Mouse (Mus musculus) liver (tissue): ENCODE measurements around the gene Smarca2.
"Not testable (repeated sequence)": the region's sequence is repeated elsewhere in the genome, so short reads cannot be mapped to it uniquely, and the experiment has no call there.

Experiments
- DNase-seq: peaks from one replicate; pipeline ENCODE4 v3.0.0-alpha.2; 2020; ENCODE audit warnings: mixed read lengths

The Smarca2 gene

GRCm38 (mm10) chr19:26704545-26705209 is 99.8 kb downstream of the Smarca2 start:
- no peak for DNase-seq

DNA sequence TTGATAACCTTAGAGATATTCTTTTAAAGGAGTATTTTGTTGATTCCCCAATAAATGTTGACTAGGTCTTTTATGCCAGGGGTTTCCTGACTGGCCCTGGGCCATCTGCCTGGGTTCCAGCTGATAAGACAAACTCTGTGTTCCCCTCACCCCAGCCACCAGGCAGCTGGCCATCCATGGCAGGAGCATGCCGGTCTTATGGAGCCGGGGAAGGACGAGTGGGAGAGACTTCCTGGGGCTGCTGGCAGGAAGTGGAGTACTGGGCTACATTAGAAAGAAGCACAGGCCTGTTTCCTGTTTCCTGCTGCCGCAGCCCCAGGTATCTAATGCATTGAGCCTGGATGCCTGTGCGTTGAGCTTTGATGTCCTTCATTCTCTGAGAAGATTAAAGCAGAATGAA is 102.1 kb downstream of the Smarca2 start:
- DNase-seq: no peak

GRCm38 (mm10) chr19:26709095-26709494 is 104.2 kb downstream of the Smarca2 start:
- no peak for DNase-seq

- DNase-seq: no peak
Observed at GRCm38 (mm10) chr19:26711268-26711667, 106.4 kb downstream of the Smarca2 start.

GRCm38 (mm10) chr19:26716217-26716616 is 111.4 kb downstream of the Smarca2 start:
- DNase-seq: no peak

DNA sequence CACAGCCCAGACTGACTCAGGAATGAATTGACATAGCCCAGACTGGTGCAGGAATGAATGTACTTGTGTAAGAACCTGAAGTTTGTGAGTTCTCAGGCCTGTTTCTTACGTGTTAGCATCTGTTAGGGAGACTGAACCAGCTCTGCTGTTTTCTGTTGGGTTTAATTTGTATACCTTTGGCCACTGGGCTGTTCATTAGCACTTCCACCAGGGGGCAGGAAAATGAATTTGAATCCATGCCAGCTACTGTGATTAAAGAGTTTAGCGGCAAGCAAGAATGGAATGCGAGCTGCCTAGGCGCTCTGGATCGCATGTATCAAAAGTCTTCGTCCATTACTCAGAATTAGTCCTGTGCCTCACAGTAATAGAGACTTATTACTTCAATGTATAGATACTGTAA is 113.4 kb downstream of the Smarca2 start:
- no peak for DNase-seq

DNA sequence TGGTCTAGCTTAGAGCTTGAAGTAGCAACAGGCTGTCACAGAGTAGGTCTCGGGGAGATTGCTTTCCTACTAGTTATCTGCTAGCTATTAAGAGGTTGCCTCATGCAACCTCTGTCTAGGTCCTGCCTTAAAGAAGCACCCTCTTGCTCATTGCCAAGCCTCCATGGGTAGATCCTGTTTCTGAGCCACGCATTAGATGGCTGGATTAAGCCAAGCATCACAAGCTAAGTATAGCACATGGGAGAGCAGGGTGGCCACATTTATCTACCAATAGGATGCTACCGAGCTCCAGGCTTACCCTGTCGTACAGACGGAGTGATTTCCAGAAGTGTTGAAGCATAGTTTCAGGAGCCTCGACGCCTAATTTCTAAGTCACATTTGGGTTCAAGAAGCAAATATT is 114.3 kb downstream of the Smarca2 start:
- no peak for DNase-seq

DNA sequence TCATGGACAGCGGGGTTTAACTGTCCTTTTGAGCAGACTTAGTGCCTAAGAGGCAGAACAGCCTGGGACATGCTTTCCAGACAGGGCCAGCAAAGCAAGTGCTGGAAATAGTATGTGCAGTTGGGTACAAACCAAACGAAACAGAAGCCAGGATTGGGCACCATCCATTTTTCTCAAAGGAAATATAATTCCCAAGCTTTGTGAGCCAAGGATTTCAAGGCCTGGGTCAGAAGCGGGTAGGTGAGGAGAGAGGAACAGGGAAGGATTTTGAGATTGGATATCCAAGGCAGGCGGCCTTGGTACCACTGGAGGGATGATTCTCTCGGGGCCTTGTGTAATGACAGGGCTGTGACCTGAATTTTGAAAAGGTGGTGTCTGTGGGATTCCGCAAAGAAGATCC is 116.9 kb downstream of the Smarca2 start:
- DNase-seq: no peak

GRCm38 (mm10) chr19:26723899-26724298 is 119.0 kb downstream of the Smarca2 start:
- DNase-seq: no peak

DNA sequence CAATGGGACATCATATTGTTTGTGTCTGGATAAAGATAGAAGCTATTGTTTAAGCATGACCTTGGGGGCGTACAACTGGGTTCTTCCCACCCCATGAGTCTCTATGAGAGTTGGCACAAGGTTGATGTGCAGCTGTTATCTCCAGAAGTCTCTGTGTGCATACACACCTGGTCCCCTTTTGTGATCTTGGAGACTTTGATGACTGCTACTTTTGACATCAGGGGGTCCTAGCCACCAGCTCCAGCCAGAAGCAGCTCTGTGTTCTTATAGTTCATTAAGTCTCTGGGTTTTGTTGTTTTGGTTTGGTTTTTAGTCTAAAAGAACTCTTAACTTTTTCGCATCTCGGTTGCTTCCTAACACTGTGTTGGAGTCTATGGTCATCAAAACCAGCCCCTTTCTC is 119.8 kb downstream of the Smarca2 start:
- DNase-seq: no peak

DNA sequence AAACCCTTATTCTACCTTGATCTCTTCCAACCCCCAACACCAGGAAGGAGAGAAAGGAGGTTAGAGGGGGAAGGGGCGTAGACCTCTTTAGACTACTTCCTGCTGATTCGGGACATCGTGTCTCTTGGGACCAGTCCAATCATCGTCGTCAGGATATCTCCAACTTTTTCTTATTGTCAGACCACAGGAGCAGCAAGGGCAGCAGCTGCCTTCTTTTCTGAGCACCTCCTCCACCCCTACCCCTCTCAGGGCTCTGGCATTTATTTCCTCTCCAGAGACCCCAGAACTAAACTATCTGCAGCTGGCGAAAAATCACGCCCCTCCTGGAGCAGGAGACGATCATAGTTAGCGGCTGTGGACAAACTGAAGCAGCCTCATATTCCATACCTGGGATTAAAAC is 122.9 kb downstream of the Smarca2 start:
- no peak for DNase-seq

- no peak for DNase-seq
Observed at GRCm38 (mm10) chr19:26730486-26730885, 125.6 kb downstream of the Smarca2 start.

- DNase-seq: no peak
Observed at GRCm38 (mm10) chr19:26731121-26731520, 126.3 kb downstream of the Smarca2 start.

DNA sequence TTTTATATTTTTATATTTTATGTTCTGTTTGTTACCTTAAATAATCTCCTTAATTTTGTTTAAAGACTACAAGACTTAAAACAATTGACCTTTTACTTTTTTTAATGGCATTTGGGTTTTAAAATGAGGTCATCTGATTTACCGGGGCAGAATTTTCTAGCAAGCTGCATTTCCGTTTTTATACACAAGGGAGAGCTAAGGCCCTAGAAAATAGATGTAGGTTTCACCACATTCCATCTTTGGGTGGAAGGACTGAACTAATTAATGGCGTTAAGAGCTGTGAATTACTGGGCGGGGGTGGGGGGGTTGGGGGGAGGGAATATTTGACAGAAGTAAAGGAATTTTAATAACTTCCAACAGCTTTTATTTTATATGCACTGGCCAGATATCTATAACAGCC is 127.0 kb downstream of the Smarca2 start:
- no peak for DNase-seq

- no peak for DNase-seq
Observed at GRCm38 (mm10) chr19:26733055-26733454, 128.2 kb downstream of the Smarca2 start.

DNA sequence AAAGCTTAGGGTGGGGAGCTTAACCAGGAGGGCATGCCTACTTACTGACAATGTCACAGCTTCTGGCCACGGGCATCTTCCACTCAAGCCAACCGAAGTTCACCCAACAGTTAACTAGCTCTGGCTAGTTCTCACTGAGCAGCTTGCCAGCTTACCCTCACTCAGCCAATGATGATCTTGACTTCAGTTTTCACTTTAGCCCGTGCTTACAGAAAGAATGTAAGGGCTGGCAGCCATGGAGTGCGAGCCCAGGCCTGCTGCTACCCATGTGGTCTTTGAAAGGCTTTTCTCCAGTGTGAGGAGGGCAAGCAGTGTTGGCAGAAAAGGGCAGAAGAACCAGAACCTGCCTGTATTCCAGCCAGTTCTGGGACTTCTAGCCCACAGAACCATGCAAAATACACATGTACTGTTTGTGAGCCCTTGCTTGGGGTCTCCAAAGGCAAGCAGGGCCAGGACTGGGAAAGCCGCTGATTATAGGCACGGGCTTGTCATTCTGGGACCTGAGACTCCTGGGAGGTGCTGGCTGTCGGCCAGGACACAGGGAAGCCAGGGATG is 128.8 kb downstream of the Smarca2 start:
- DNase-seq: no peak

DNA sequence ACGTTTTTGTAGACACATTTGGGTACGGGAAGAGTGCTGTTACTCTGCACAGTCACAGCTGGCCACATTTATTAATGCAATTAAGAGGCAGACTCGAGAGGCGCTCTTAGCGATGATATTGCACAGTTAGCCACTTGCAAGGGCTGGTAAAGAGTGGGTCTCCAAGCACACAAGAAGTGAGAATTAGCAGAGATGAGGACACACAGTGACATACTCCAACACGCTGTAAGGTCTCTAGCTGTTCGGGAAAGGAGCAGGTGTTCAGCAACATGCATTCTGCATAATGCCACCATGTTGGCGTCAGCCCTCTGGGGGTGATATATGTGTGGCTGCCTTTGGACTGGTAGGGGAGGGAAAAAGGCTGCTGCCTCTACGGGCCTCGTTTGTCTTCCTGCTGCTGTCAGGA is 129.9 kb downstream of the Smarca2 start:
- DNase-seq: no peak

DNA sequence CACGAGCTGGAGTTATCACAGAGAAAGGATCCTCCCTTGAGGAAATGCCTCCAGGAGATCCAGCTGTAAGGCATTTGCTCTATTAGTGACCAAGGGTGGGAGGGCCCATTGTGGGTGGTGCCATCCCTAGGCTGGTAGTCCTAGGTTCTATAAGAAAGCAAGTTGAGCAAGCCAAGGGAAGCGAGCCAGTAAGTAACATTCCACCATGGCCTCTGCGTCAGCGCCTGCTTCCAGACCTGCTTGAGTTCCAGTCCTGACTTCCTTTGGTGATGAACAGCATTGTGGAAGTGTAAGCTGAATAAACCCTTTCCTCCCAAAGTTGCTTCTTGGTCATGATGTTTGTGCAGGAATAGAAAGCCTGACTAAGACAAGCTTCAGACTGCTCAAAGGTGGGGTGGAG is 140.2 kb downstream of the Smarca2 start:
- not testable (repeated sequence) for DNase-seq

DNA sequence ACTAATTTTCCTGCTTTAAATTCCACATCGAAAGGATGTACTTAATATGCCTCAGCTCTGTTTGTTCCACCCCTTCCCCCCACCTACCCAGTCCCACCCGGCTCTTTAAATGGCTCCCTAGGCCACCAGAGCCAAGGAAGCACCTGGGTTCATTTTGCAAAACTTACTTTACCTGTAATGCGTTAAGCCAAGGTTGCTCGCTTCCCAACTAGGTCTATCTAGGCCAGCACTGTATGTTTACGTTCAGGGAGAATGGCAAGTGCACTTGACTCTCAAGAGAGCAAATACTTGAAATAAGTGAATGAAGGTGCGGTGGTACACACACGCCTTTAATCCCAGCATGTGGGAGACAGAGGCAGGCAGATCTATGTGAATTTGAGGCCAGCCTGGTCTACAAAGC is 140.7 kb downstream of the Smarca2 start:
- DNase-seq: no peak

- no peak for DNase-seq
Observed at GRCm38 (mm10) chr19:26746290-26746689, 141.4 kb downstream of the Smarca2 start.

DNA sequence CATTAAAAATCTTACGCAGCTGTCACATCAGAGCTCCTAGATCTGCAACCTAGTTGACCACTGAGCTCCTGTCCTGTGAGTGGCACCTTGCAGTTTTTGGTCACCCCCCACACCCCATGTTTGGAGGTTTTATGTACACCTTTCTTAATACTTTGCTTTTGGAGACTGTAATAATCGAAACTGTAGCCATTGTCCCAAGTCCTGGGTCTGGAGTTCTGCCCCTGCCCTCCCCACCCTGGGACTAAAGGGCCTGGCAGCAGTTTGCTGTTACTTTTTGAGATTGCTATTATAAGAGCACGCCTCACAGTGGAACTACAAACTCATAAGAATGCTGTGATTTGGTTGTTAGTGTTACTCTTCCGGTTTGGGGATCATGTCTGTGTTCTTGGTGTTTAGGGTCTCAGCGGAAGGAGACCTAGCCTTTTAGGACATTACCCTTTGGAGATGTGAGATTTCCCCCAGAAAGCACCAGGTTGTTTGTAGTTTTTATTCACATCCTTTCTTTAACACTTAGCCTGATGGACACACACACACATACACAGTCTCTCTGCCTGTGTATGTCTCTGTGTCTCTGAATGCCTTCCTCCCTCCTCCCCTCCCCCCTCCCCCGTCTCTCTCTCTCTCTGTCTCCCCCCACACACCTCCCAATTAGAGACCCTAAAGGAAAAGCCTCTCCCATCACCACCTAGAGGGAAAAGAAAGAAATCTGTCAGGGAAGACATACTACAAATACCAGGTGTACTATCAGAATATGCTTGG is 142.0 kb downstream of the Smarca2 start:
- no peak for DNase-seq

DNA sequence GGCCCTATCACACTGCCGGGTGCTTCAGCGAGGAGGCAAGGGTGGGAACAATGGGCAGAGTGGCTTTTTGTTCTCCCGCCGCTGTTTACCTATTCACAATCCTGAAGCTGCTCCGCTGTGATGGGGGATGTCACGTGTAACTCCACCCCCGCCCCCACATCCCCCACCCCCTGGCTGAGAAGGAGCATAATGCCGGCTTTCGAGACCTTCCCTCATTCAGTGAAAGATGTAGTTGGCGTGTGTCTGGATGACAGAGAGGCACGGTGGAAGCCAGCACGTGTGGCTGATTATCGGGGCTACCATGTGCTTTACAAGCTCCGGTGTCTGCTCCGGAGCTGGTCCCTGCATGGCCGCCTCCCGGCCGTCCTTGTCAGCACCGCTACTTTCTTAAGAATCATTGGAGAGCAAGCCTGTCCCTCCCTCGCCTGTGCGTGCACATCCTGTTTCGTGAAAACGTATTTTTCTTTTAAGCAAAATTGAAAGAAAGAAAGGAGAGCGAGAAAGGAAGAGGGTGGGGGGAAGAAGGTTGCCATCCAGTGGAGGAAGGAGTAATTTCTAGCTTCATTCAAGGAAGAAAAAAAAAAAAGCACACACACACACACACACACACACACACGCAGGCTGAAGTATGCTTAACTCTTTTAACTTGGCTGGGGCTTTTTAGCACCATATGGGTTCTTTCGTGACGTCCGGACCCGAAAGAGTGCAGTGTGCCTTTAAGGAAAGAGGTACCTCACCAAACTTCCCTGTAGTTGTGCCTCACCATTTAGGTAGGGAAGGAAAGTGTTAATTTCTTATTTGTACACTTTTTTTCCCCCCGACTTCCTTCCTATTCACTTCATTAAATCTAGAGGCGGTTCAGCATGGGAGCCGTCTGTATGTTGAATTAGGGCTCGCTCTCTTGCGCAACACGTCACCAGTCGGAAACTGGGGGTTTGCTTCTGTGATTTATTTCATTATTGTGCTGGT is 143.0 kb downstream of the Smarca2 start:
- DNase-seq: peak; percentile 49

DNA sequence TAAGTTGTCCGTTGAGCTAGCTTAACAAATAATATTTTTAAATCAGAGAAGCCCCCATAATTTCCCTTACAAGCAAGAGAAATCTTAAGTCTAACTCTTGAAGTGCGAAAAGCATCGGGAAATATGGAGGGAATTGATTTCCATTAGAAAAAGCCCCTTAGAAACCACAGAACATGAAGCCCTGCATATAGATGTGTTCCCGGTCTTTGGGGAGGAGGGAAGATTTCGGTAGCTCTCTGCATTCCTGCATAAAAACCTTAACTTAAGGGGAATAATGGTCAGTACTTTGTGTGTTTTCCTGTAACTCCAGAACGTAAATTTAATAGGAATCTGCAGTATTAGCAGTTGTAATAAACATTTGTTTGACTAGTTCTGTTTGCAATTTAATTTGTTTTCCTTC is 143.8 kb downstream of the Smarca2 start:
- DNase-seq: no peak
